Mouse (Mus musculus) stomach, postnatal 0 days (tissue): ENCODE measurements around the gene Aldh16a1. TPM values are rescaled to one million over a fixed set of nuclear protein-coding genes. Genes with fewer than 3 reads are reported as not detected.
A peak's percentile ranks its signal among the peaks of the same experiment; 100 is the strongest.

Experiments
- ATAC-seq: fragments of 200-750 bp; cut with Nextera tagmentation; 2 replicates; pipeline ENCODE4 v1.8.0; 2017; ENCODE audit not compliant: low FRiP score, low TSS enrichment
- DNase-seq: peaks from one replicate; pipeline ENCODE4 v3.0.0-alpha.2; 2016; ENCODE audit warnings: low spot score
- H3K27ac ChIP-seq: fragments of 300-500 bp; sonication (generic); replicated peaks from 2 replicates; pipeline ENCODE4 v1.5.1; 2014; ENCODE audit warnings: mild to moderate bottlenecking, control low read depth
- H3K27me3 ChIP-seq: fragments of 300-500 bp; sonication (generic); 2 replicates; pipeline ENCODE4 v1.6.1; 2014; ENCODE audit warnings: low read length; ENCODE audit not compliant: control insufficient read depth, insufficient read depth
- H3K36me3 ChIP-seq: fragments of 300-500 bp; sonication (generic); 2 replicates; pipeline ENCODE4 v1.6.1; 2014; ENCODE audit warnings: low read length, mixed read lengths; ENCODE audit not compliant: control insufficient read depth, insufficient read depth
- H3K4me1 ChIP-seq: fragments of 300-500 bp; sonication (generic); replicated peaks from 2 replicates; pipeline ENCODE4 v1.6.1; 2014; ENCODE audit warnings: antibody characterized with exemption; ENCODE audit not compliant: control insufficient read depth, insufficient read depth
- H3K4me2 ChIP-seq: fragments of 300-500 bp; sonication (generic); replicated peaks from 2 replicates; pipeline ENCODE4 v1.6.1; 2014; ENCODE audit warnings: low read depth, mild to moderate bottlenecking, control low read depth, moderate library complexity
- H3K4me3 ChIP-seq: fragments of 300-500 bp; sonication (generic); 2 replicates; pipeline ENCODE4 v1.5.1; 2014; ENCODE audit warnings: low read depth, low read length, control low read depth
- H3K9ac ChIP-seq: fragments of 300-500 bp; sonication (generic); 2 replicates; pipeline ENCODE4 v1.6.1; 2014; ENCODE audit warnings: mild to moderate bottlenecking, low read length, control low read depth, mixed read lengths
- H3K9me3 ChIP-seq: fragments of 300-500 bp; sonication (generic); 2 replicates; pipeline ENCODE4 v1.6.1; 2016; ENCODE audit warnings: low read length; ENCODE audit not compliant: control insufficient read depth
- CTCF ChIP-seq: IDR thresholded peaks from 2 replicates; pipeline ENCODE4 v1.5.1; 2016; ENCODE audit warnings: antibody characterized with exemption, low read depth, mild to moderate bottlenecking, moderate library complexity
- EP300 ChIP-seq: optimal IDR thresholded peaks from 2 replicates; pipeline ENCODE3; 2016; ENCODE audit warnings: antibody characterized with exemption
- WGBS: fragments of 180-500 bp; shearing (Covaris S2); extraction: QIAGEN DNeasy Blood & Tissue Kit; methylation state at CpG from one replicate; pipeline ENCODE4 v1.1.7; 2014; 5-methylcytosine and 5-hydroxymethylcytosine counted together
- polyA plus RNA-seq: library from polyadenylated mRNA; unstranded; fragments of >200 nt; fragmentation: Nextera tagmentation; extraction: Ambion mirVana; gene quantifications from 2 replicates; pipeline ENCODE4 v1.2.1, GENCODE M21; 2015

Gene Aldh16a1
- polyA plus RNA-seq, 1 experiment from 2014 or later, result 24.6 TPM

GRCm38 (mm10) chr7:45182199-45182601 lies 27.8 kb upstream of the Aldh16a1 start:
- H3K9me3 ChIP-seq, result no peaks in the 10 kb centered on the region
- H3K27me3 ChIP-seq, result peaks cover 29% of the 10 kb centered on the region; the same call in 1 of the 2 replicates
- peak; percentile 90 for ATAC-seq
- no peak overlapping the region for H3K27ac ChIP-seq
- H3K9ac ChIP-seq, result no peak overlapping the region
- H3K4me2 ChIP-seq, result peak overlapping the region; percentile 45
- TF ChIP-seq CTCF (no peak), EP300 (no peak)
- peaks cover 3% of the 10 kb centered on the region for H3K4me1 ChIP-seq
- under 1% methylated on average over 34 of the region's 34 CpGs for WGBS
- no peaks in the 10 kb centered on the region for H3K36me3 ChIP-seq
- peak; percentile 94 for DNase-seq
- peak overlapping the region; percentile 27; the same call in 1 of the 2 replicates for H3K4me3 ChIP-seq

GRCm38 (mm10) chr7:45181540-45181939 lies 27.2 kb upstream of the Aldh16a1 start:
- 0 out of 2 replicates have a peak, but pooled peaks have one; percentile 16 for ATAC-seq
- peak; percentile 60 for DNase-seq
- TF ChIP-seq EP300 (no peak), CTCF (no peak; the same call in 1 of the 2 replicates)
- no peak overlapping the region for H3K4me2 ChIP-seq
- H3K9ac ChIP-seq, result no peak overlapping the region
- no peaks in the 10 kb centered on the region for H3K36me3 ChIP-seq
- WGBS, result 4% methylated on average over 34 of the region's 35 CpGs
- peaks cover 3% of the 10 kb centered on the region for H3K4me1 ChIP-seq
- peak overlapping the region; percentile 15; the same call in 1 of the 2 replicates for H3K4me3 ChIP-seq
- H3K27me3 ChIP-seq, result peaks cover 29% of the 10 kb centered on the region; the same call in 1 of the 2 replicates
- no peaks in the 10 kb centered on the region for H3K9me3 ChIP-seq
- H3K27ac ChIP-seq, result no peak overlapping the region

- DNase-seq (no peak), ATAC-seq (no peak)
- H3K4me3 ChIP-seq, result peak within 1 kb of the TSS; percentile 15; the same call in 1 of the 2 replicates
- no peaks in the 10 kb centered on the region for H3K9me3 ChIP-seq
- H3K4me1 ChIP-seq, result peaks cover 6% of the 10 kb centered on the region
- no peak within 1 kb of the TSS for H3K9ac ChIP-seq
- H3K27me3 ChIP-seq, result peaks cover 29% of the 10 kb centered on the region; the same call in 1 of the 2 replicates
- H3K27ac ChIP-seq, result no peak within 1 kb of the TSS
- TF ChIP-seq CTCF, result no peak
- TF ChIP-seq EP300, result no peak
- H3K36me3 ChIP-seq, result no peaks in the 10 kb centered on the region
- 27% methylated on average over 19 of the region's 20 CpGs for WGBS
- no peak within 1 kb of the TSS for H3K4me2 ChIP-seq
Measured at GRCm38 (mm10) chr7:45180896-45181477, 26.6 kb upstream of the Aldh16a1 start, which contains the start of gene Pth2. Pth2 (plus strand) TSS chr7:45180995.

GRCm38 (mm10) chr7:45179469-45179868 lies 25.1 kb upstream of the Aldh16a1 start, which contains the start of gene Gfy:
Gfy (minus strand) TSS chr7:45179569.
- TF ChIP-seq CTCF (no peak), EP300 (no peak)
- ATAC-seq, result no peak
- WGBS, result 22% methylated on average over 7 of the region's 7 CpGs

GRCm38 (mm10) chr7:45178550-45178949 lies 24.2 kb upstream of the Aldh16a1 start:
- H3K9me3 ChIP-seq, result no peaks in the 10 kb centered on the region
- DNase-seq (no peak), ATAC-seq (no peak)
- no peak overlapping the region for H3K27ac ChIP-seq
- no peak overlapping the region for H3K4me3 ChIP-seq
- H3K4me2 ChIP-seq, result no peak overlapping the region
- H3K4me1 ChIP-seq, result peaks cover 9% of the 10 kb centered on the region
- H3K36me3 ChIP-seq, result no peaks in the 10 kb centered on the region
- peaks cover 32% of the 10 kb centered on the region; the same call in 1 of the 2 replicates for H3K27me3 ChIP-seq
- TF ChIP-seq CTCF (no peak), EP300 (no peak)
- no peak overlapping the region for H3K9ac ChIP-seq
- WGBS, result 25% methylated on average over 7 of the region's 7 CpGs

More at GRCm38 (mm10) chr7:45179469-45179868, 25.1 kb upstream of the Aldh16a1 start, which contains the start of gene Gfy:
- DNase-seq, result no peak
- Histone ChIP-seq H3K36me3 (no peaks in the 10 kb centered on the region), H3K9ac (no peak within 1 kb of the TSS), H3K4me1 (peaks cover 9% of the 10 kb centered on the region), H3K4me3 (no peak within 1 kb of the TSS), H3K4me2 (no peak within 1 kb of the TSS), H3K27ac (no peak within 1 kb of the TSS), H3K27me3 (peaks cover 32% of the 10 kb centered on the region; the same call in 1 of the 2 replicates), H3K9me3 (no peaks in the 10 kb centered on the region)

- Histone ChIP-seq H3K27ac (no peak overlapping the region), H3K9me3 (no peaks in the 10 kb centered on the region), H3K4me2 (0 out of 2 replicates have a peak overlapping the region, but pooled peaks have one; percentile 14), H3K4me3 (peak overlapping the region; percentile 6; the same call in 1 of the 2 replicates), H3K27me3 (peaks cover 27% of the 10 kb centered on the region; the same call in 1 of the 2 replicates), H3K9ac (no peak overlapping the region), H3K36me3 (no peaks in the 10 kb centered on the region), H3K4me1 (0 out of 2 replicates have a peak, but pooled peaks cover 6% of the 10 kb centered on the region)
- TF ChIP-seq CTCF (no peak), EP300 (no peak)
- no peak for ATAC-seq
- 4% methylated on average over 30 of the region's 31 CpGs for WGBS
- no peak for DNase-seq
Measured at GRCm38 (mm10) chr7:45176356-45176755, 22.0 kb upstream of the Aldh16a1 start.
